Mouse (Mus musculus) lung, embryonic 14.5 days (tissue): ENCODE measurements around the gene Mcu. TPM values are rescaled to one million over a fixed set of nuclear protein-coding genes. Genes with fewer than 3 reads are reported as not detected.

Experiments
- ATAC-seq: fragments of 200-750 bp; cut with Nextera tagmentation; 2 replicates; pipeline ENCODE4 v1.8.0; 2017; ENCODE audit warnings: mild to moderate bottlenecking, moderate TSS enrichment, moderate library complexity; ENCODE audit not compliant: insufficient read depth
- DNase-seq: peaks from one replicate; pipeline ENCODE4 v3.0.0-alpha.2; 2015
- H3K27ac ChIP-seq: fragments of 300-500 bp; sonication (generic); 2 replicates; pipeline ENCODE4 v1.5.1; 2014; ENCODE audit warnings: low read depth, mild to moderate bottlenecking, moderate library complexity
- H3K27me3 ChIP-seq: fragments of 300-500 bp; sonication (generic); 2 replicates; pipeline ENCODE4 v1.6.1; 2014; ENCODE audit warnings: low read length, control low read depth; ENCODE audit not compliant: insufficient read depth
- H3K36me3 ChIP-seq: fragments of 300-500 bp; sonication (generic); 2 replicates; pipeline ENCODE4 v1.6.1; 2014; ENCODE audit warnings: control low read depth; ENCODE audit not compliant: insufficient read depth
- H3K4me1 ChIP-seq: fragments of 300-500 bp; sonication (generic); 2 replicates; pipeline ENCODE4 v1.6.1; 2014; ENCODE audit warnings: antibody characterized with exemption, control low read depth; ENCODE audit not compliant: insufficient read depth
- H3K4me2 ChIP-seq: fragments of 300-500 bp; sonication (generic); 2 replicates; pipeline ENCODE4 v1.6.1; 2014; ENCODE audit warnings: mild to moderate bottlenecking
- H3K4me3 ChIP-seq: fragments of 300-500 bp; sonication (generic); 2 replicates; pipeline ENCODE4 v1.5.1; 2014; ENCODE audit warnings: low read depth, low read length
- H3K9ac ChIP-seq: fragments of 300-500 bp; sonication (generic); 2 replicates; pipeline ENCODE4 v1.6.1; 2014
- H3K9me3 ChIP-seq: fragments of 300-500 bp; sonication (generic); 2 replicates; pipeline ENCODE4 v1.6.1; 2016; ENCODE audit warnings: low read depth, low read length, control low read depth
- CTCF ChIP-seq: IDR thresholded peaks from 2 replicates; pipeline ENCODE4 v1.5.1; 2016; ENCODE audit warnings: antibody characterized with exemption, low read depth
- WGBS: fragments of 180-500 bp; shearing (Covaris S2); extraction: QIAGEN DNeasy Blood & Tissue Kit; methylation state at CpG from one replicate; pipeline ENCODE4 v1.1.7; 2014; 5-methylcytosine and 5-hydroxymethylcytosine counted together
- polyA plus RNA-seq: library from polyadenylated mRNA; unstranded; fragments of >200 nt; fragmentation: Nextera tagmentation; extraction: Ambion mirVana; gene quantifications from 2 replicates; pipeline ENCODE4 v1.2.1, GENCODE M21; 2014

Gene Mcu
- polyA plus RNA-seq, 1 experiment from 2014 or later: 32.4 TPM

- Histone ChIP-seq H3K27ac (no peak overlapping the region), H3K4me2 (no peak overlapping the region), H3K9me3 (no peaks in the 10 kb centered on the region), H3K27me3 (no peaks in the 10 kb centered on the region), H3K36me3 (0 out of 2 replicates have a peak, but pooled peaks cover 3% of the 10 kb centered on the region), H3K4me3 (no peak overlapping the region), H3K9ac (no peak overlapping the region), H3K4me1 (no peaks in the 10 kb centered on the region)
- no peak for DNase-seq
- 92% methylated on average over 15 of the region's 15 CpGs for WGBS
- no peak for ATAC-seq
- peak; percentile 27; the same call in 1 of the 2 replicates for TF ChIP-seq CTCF
These were observed 161.9 kb downstream of the Mcu start for GRCm38 (mm10) chr10:59454631-59455030.

- peak; percentile 74 for TF ChIP-seq CTCF
- Histone ChIP-seq H3K9ac (no peak overlapping the region), H3K4me2 (no peak overlapping the region), H3K9me3 (no peaks in the 10 kb centered on the region), H3K4me3 (no peak overlapping the region), H3K27me3 (no peaks in the 10 kb centered on the region), H3K27ac (no peak overlapping the region), H3K36me3 (0 out of 2 replicates have a peak, but pooled peaks cover 3% of the 10 kb centered on the region), H3K4me1 (no peaks in the 10 kb centered on the region)
- DNase-seq (peak; percentile 85), ATAC-seq (peak; percentile 75)
- WGBS: 44% methylated on average over 5 of the region's 5 CpGs
These were observed 164.7 kb downstream of the Mcu start for GRCm38 (mm10) chr10:59451839-59452238.

- 33% methylated on average over 9 of the region's 9 CpGs for WGBS
- Histone ChIP-seq H3K27me3 (no peaks in the 10 kb centered on the region), H3K4me1 (0 out of 2 replicates have a peak, but pooled peaks cover 7% of the 10 kb centered on the region), H3K9ac (no peak overlapping the region), H3K4me2 (no peak overlapping the region), H3K4me3 (no peak overlapping the region), H3K27ac (peak overlapping the region; percentile 52; the same call in 1 of the 2 replicates), H3K9me3 (no peaks in the 10 kb centered on the region), H3K36me3 (no peaks in the 10 kb centered on the region)
- TF ChIP-seq CTCF: no peak
- DNase-seq: peak; percentile 44
- no peak for ATAC-seq
These were observed 168.9 kb downstream of the Mcu start for GRCm38 (mm10) chr10:59447546-59447945.

GRCm38 (mm10) chr10:59446911-59447437 lies 169.5 kb downstream of the Mcu start:
- no peak for TF ChIP-seq CTCF
- H3K4me1 ChIP-seq: 0 out of 2 replicates have a peak, but pooled peaks cover 7% of the 10 kb centered on the region
- H3K9me3 ChIP-seq: no peaks in the 10 kb centered on the region
- no peak overlapping the region for H3K4me3 ChIP-seq
- H3K27me3 ChIP-seq: no peaks in the 10 kb centered on the region
- DNase-seq: peak; percentile 36
- H3K9ac ChIP-seq: no peak overlapping the region
- H3K36me3 ChIP-seq: no peaks in the 10 kb centered on the region
- 70% methylated on average over 10 of the region's 10 CpGs for WGBS
- no peak overlapping the region for H3K4me2 ChIP-seq
- ATAC-seq: no peak
- H3K27ac ChIP-seq: peak overlapping the region; percentile 52; the same call in 1 of the 2 replicates

GRCm38 (mm10) chr10:59444635-59445034 lies 171.9 kb downstream of the Mcu start:
- Histone ChIP-seq H3K27me3 (no peaks in the 10 kb centered on the region), H3K4me2 (no peak overlapping the region), H3K27ac (no peak overlapping the region), H3K9ac (no peak overlapping the region), H3K4me1 (peaks cover 13% of the 10 kb centered on the region), H3K9me3 (no peaks in the 10 kb centered on the region), H3K4me3 (no peak overlapping the region), H3K36me3 (no peaks in the 10 kb centered on the region)
- 32% methylated on average over 8 of the region's 8 CpGs for WGBS
- DNase-seq (no peak), ATAC-seq (no peak)
- TF ChIP-seq CTCF: no peak

- ATAC-seq (no peak), DNase-seq (no peak)
- Histone ChIP-seq H3K9ac (no peak overlapping the region), H3K4me2 (no peak overlapping the region), H3K27ac (no peak overlapping the region), H3K27me3 (no peaks in the 10 kb centered on the region), H3K4me1 (peaks cover 15% of the 10 kb centered on the region), H3K9me3 (no peaks in the 10 kb centered on the region), H3K4me3 (no peak overlapping the region), H3K36me3 (no peaks in the 10 kb centered on the region)
- TF ChIP-seq CTCF: no peak
- 73% methylated on average over 3 of the region's 3 CpGs for WGBS
These were observed 172.4 kb downstream of the Mcu start for GRCm38 (mm10) chr10:59444106-59444505.

GRCm38 (mm10) chr10:59443212-59443611 lies 173.3 kb downstream of the Mcu start:
- whole genome bisulfite sequencing: 4% methylated on average over 7 of the region's 7 CpGs
- Histone ChIP-seq H3K9me3 (no peaks in the 10 kb centered on the region), H3K4me2 (peak overlapping the region; percentile 18; the same call in 1 of the 2 replicates), H3K27me3 (no peaks in the 10 kb centered on the region), H3K4me1 (peaks cover 15% of the 10 kb centered on the region), H3K9ac (no peak overlapping the region), H3K4me3 (no peak overlapping the region), H3K36me3 (no peaks in the 10 kb centered on the region), H3K27ac (no peak overlapping the region)
- DNase-seq: peak; percentile 87
- peak; percentile 64 for ATAC-seq
- peak; percentile 29 for TF ChIP-seq CTCF

GRCm38 (mm10) chr10:59441735-59442134 lies 174.8 kb downstream of the Mcu start, which contains the start of gene Oit3:
Oit3 (minus strand) TSS chr10:59441778.
- Histone ChIP-seq H3K27me3 (no peaks in the 10 kb centered on the region), H3K27ac (no peak within 1 kb of the TSS), H3K4me3 (no peak within 1 kb of the TSS), H3K36me3 (no peaks in the 10 kb centered on the region), H3K9ac (no peak within 1 kb of the TSS), H3K4me1 (peaks cover 15% of the 10 kb centered on the region), H3K4me2 (no peak within 1 kb of the TSS), H3K9me3 (no peaks in the 10 kb centered on the region)
- 66% methylated on average over 11 of the region's 11 CpGs for WGBS
- ATAC-seq (no peak), DNase-seq (no peak)
- TF ChIP-seq CTCF: no peak
